Mouse (Mus musculus) forebrain, embryonic 11.5 days (tissue): ENCODE data around the gene Gm20708. TPM values are rescaled to one million over a fixed set of nuclear protein-coding genes. Genes with fewer than 3 reads are reported as not detected.
"Not testable (repeated sequence)": the region's sequence is repeated elsewhere in the genome, so short reads cannot be mapped to it uniquely, and the experiment has no call there.

Source experiments
- ATAC-seq: fragments of 200-750 bp; cut with Nextera tagmentation; replicated peaks from 2 replicates; pipeline ENCODE4 v1.8.0; 2017; ENCODE audit warnings: moderate TSS enrichment; ENCODE audit not compliant: low FRiP score
- DNase-seq: peaks from one replicate; pipeline ENCODE4 v3.0.0-alpha.2; 2017; ENCODE audit warnings: low spot score
- H3K27ac ChIP-seq: fragments of 300-500 bp; sonication (generic); 2 replicates; pipeline ENCODE4 v1.5.1; 2014; ENCODE audit warnings: low read depth, low read length
- H3K27me3 ChIP-seq: fragments of 300-500 bp; sonication (generic); 2 replicates; pipeline ENCODE4 v1.6.1; 2014; ENCODE audit warnings: mild to moderate bottlenecking, low read length, mixed read lengths; ENCODE audit not compliant: control insufficient read depth, insufficient read depth
- H3K36me3 ChIP-seq: fragments of 300-500 bp; sonication (generic); 2 replicates; pipeline ENCODE4 v1.6.1; 2014; ENCODE audit warnings: mild to moderate bottlenecking, low read length, moderate library complexity, mixed read lengths; ENCODE audit not compliant: control insufficient read depth, insufficient read depth
- H3K4me1 ChIP-seq: fragments of 300-500 bp; sonication (generic); replicated peaks from 2 replicates; pipeline ENCODE4 v1.6.1; 2014; ENCODE audit warnings: low read length, mixed read lengths; ENCODE audit not compliant: control insufficient read depth, insufficient read depth
- H3K4me2 ChIP-seq: fragments of 300-500 bp; sonication (generic); 2 replicates; pipeline ENCODE4 v1.6.1; 2014; ENCODE audit warnings: low read depth, mild to moderate bottlenecking, low read length, moderate library complexity, mixed read lengths; ENCODE audit not compliant: severe bottlenecking
- H3K4me3 ChIP-seq: fragments of 300-500 bp; sonication (generic); 2 replicates; pipeline ENCODE4 v1.5.1; 2014; ENCODE audit warnings: low read depth, low read length
- H3K9ac ChIP-seq: fragments of 300-500 bp; sonication (generic); 2 replicates; pipeline ENCODE4 v1.6.1; 2014; ENCODE audit warnings: low read length
- H3K9me3 ChIP-seq: fragments of 300-500 bp; sonication (generic); 2 replicates; pipeline ENCODE4 v1.6.1; 2016; ENCODE audit warnings: low read length, mixed read lengths; ENCODE audit not compliant: control insufficient read depth
- WGBS: fragments of 180-500 bp; shearing (Covaris S2); extraction: QIAGEN DNeasy Blood & Tissue Kit; methylation state at CpG from one replicate; pipeline ENCODE4 v1.1.7; 2014; 5-methylcytosine and 5-hydroxymethylcytosine counted together
- polyA plus RNA-seq: library from polyadenylated mRNA; unstranded; fragments of >200 nt; fragmentation: Nextera tagmentation; extraction: Ambion mirVana; gene quantifications from 2 replicates; pipeline ENCODE4 v1.2.1, GENCODE M21; 2014

The Gm20708 gene
- polyA plus RNA-seq, 1 experiment from 2014 or later, result 0.55 TPM

- H3K4me3 ChIP-seq, result no peak overlapping the region
- H3K4me2 ChIP-seq, result no peak overlapping the region
- no peak overlapping the region for H3K9ac ChIP-seq
- no peak overlapping the region for H3K27ac ChIP-seq
- H3K9me3 ChIP-seq, result no peaks in the 10 kb centered on the region
- WGBS, result 85% methylated on average over 5 of the region's 5 CpGs
- H3K4me1 ChIP-seq, result peaks cover 14% of the 10 kb centered on the region
- DNase-seq (no peak), ATAC-seq (no peak)
- peaks cover 2% of the 10 kb centered on the region; the same call in 1 of the 2 replicates for H3K36me3 ChIP-seq
- H3K27me3 ChIP-seq, result no peaks in the 10 kb centered on the region
These were observed 4.4 kb downstream of the Gm20708 start for GRCm38 (mm10) chr11:117813867-117814266.

GRCm38 (mm10) chr11:117814704-117815366, 5.4 kb downstream of the Gm20708 start:
- 92% methylated on average over 6 of the region's 6 CpGs for WGBS
- DNase-seq (no peak), ATAC-seq (no peak)
- Histone ChIP-seq H3K27me3 (no peaks in the 10 kb centered on the region), H3K36me3 (peaks cover 2% of the 10 kb centered on the region; the same call in 1 of the 2 replicates), H3K9me3 (no peaks in the 10 kb centered on the region), H3K4me3 (no peak overlapping the region), H3K27ac (no peak overlapping the region), H3K9ac (no peak overlapping the region), H3K4me2 (no peak overlapping the region), H3K4me1 (peaks cover 12% of the 10 kb centered on the region)

- 87% methylated on average over 9 of the region's 9 CpGs for WGBS
- not testable (repeated sequence) for H3K9ac ChIP-seq, H3K4me2 ChIP-seq, H3K4me1 ChIP-seq, DNase-seq, H3K9me3 ChIP-seq, H3K4me3 ChIP-seq, H3K27me3 ChIP-seq, ATAC-seq, H3K36me3 ChIP-seq, H3K27ac ChIP-seq
These were observed 6.4 kb downstream of the Gm20708 start for GRCm38 (mm10) chr11:117815850-117816249.

DNA sequence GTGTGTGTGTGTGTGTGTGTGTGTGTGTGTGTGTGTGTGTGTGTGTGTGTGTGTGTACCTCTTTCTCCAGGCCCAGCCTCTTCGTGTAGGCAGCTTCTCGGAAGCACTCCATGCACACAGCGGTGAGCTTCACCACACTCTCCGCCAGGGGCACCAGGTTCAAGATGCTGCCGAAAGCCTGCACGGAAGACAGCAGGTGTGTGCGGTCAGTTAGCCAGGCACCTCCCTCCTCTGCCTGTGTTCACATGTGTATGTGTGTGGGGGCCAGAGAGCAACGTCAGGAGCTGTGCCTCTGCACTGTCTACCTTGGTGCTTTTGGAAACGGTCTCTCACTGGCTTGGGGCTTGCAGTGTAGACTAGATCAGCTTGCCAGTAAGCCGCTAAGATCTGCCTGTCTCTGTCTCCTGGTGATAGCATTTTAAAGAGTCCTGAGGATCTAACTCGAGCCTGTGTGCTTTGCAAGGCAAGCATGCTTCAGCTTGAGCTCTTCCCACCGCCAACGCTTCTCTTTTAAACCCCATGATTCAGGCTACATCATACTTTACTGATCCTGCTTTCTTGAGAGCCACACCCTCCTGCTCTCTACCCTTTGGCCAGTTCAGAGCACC, 7.0 kb downstream of the Gm20708 start:
- peaks cover 7% of the 10 kb centered on the region; the same call in 1 of the 2 replicates for H3K36me3 ChIP-seq
- no peak for ATAC-seq

GRCm38 (mm10) chr11:117819095-117819494, 9.6 kb downstream of the Gm20708 start:
- Histone ChIP-seq H3K36me3 (peaks cover 9% of the 10 kb centered on the region; the same call in 1 of the 2 replicates), H3K27me3 (no peaks in the 10 kb centered on the region), H3K9ac (no peak overlapping the region), H3K4me3 (no peak overlapping the region), H3K4me2 (no peak overlapping the region), H3K9me3 (no peaks in the 10 kb centered on the region), H3K4me1 (peaks cover 3% of the 10 kb centered on the region; the same call in 1 of the 2 replicates), H3K27ac (no peak overlapping the region)
- ATAC-seq (no peak), DNase-seq (no peak)
- WGBS, result 72% methylated on average over 8 of the region's 8 CpGs

More for the DNA sequence above, 7.0 kb downstream of the Gm20708 start:
- Histone ChIP-seq H3K4me1 (no peaks in the 10 kb centered on the region), H3K4me2 (no peak overlapping the region), H3K27ac (no peak overlapping the region), H3K4me3 (no peak overlapping the region), H3K27me3 (no peaks in the 10 kb centered on the region), H3K9ac (no peak overlapping the region), H3K9me3 (no peaks in the 10 kb centered on the region)
- 92% methylated on average over 13 of the region's 13 CpGs for WGBS
- no peak for DNase-seq

DNA sequence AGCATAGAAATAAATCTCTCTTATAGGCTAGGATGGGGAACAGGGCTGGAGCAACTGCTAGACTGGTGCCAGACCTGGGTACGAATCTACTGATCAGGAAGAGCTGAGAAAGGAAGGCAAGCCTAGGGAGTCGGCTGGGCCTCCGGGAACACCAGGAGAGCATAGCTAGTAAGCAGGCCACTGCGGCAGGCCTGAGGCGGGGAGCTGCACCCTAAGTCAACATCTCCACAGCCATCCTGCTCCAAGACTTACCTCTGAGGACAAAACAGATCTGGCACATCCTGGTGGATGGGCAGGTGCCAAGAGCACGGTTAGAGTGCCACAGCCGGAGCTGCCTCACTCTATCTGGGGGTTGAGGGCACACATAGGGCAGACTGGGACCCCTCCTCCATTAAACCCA, 10.7 kb downstream of the Gm20708 start:
- WGBS, result 97% methylated on average over 7 of the region's 7 CpGs
- no peak overlapping the region for H3K27ac ChIP-seq
- no peaks in the 10 kb centered on the region for H3K27me3 ChIP-seq
- DNase-seq (no peak), ATAC-seq (no peak)
- peaks cover 7% of the 10 kb centered on the region; the same call in 1 of the 2 replicates for H3K36me3 ChIP-seq
- no peak overlapping the region for H3K4me3 ChIP-seq
- H3K9ac ChIP-seq, result no peak overlapping the region
- H3K4me2 ChIP-seq, result no peak overlapping the region
- H3K9me3 ChIP-seq, result no peaks in the 10 kb centered on the region
- H3K4me1 ChIP-seq, result peaks cover 6% of the 10 kb centered on the region; the same call in 1 of the 2 replicates

DNA sequence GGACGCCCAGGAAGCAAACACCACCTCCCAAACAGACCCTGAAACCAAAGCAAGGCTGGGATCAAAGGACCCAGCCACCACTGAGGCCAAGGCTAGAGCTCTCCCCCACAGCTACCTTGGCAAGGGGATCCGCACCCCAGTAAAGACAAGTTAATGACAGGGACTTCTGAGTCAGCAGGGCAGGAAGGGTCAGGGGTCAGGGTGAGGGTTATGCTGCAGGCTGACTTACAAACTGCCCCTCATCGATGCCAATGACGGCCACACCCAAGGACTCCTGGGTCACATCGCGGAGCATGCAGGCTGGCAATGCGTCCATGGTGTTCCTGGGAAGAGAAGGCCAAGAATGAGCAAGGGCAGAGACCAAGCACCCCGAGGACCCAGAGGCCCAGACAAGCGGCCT, 12.4 kb downstream of the Gm20708 start:
- Histone ChIP-seq H3K4me3 (no peak overlapping the region), H3K27me3 (no peaks in the 10 kb centered on the region), H3K9ac (no peak overlapping the region), H3K36me3 (peaks cover 7% of the 10 kb centered on the region; the same call in 1 of the 2 replicates), H3K9me3 (no peaks in the 10 kb centered on the region), H3K27ac (no peak overlapping the region), H3K4me2 (no peak overlapping the region), H3K4me1 (peaks cover 8% of the 10 kb centered on the region)
- ATAC-seq (no peak), DNase-seq (no peak)
- 91% methylated on average over 9 of the region's 9 CpGs for WGBS

DNA sequence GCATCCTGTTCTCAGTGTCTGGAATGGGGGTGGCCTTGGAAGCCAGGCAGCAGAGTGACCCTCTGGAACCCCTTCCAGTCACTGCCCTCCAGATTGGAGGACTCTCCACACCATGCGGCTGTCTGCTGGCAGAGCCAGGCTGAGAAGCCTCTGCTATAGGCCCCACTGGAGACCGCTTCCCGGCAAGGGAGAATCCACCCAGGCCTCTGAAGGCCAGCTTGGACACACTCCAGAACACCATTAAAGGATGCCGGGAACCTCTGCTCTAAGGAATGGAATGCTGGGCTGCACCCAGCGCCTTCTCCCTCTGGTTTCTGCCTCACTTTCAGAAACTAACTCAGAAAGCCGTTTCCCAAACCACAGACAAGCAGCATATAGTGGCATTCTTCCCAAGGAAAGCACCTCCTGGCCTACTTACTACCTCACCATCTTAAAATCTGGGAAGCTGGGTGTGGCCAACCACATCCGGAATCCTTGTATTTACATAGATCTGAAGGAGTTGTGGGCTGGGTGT, 13.3 kb downstream of the Gm20708 start:
- H3K27me3 ChIP-seq, result no peaks in the 10 kb centered on the region
- no peaks in the 10 kb centered on the region for H3K9me3 ChIP-seq
- no peak overlapping the region for H3K9ac ChIP-seq
- H3K4me2 ChIP-seq, result no peak overlapping the region
- no peak overlapping the region for H3K4me3 ChIP-seq
- WGBS, result 95% methylated on average over 7 of the region's 7 CpGs
- peaks cover 7% of the 10 kb centered on the region; the same call in 1 of the 2 replicates for H3K36me3 ChIP-seq
- H3K27ac ChIP-seq, result no peak overlapping the region
- ATAC-seq, result no peak
- no peak for DNase-seq
- H3K4me1 ChIP-seq, result peaks cover 11% of the 10 kb centered on the region
